Mouse (Mus musculus): ENCODE measurements around the gene Hivep3.

Gene Hivep3

DNA sequence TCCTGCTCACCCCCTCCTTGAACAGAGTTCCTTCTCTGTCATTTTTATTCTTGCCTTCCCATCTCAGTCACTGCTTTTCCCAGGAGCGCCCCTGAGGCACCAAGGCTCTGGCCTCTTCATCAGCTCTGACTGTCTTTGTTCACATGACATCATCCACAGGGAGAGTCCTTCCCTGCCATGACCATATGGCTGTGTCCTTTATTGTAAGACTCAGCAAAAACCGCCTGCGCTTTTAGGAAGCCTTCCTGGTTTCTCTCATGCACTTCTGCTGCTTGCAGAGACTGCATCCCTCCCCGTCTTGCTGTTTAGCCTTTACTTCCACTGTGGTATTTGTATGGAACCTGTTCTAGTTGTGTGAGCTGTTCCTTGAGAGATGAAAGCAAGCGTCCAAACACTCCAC, 216.6 kb downstream of the Hivep3 start:
- DNase-seq = no peak

DNA sequence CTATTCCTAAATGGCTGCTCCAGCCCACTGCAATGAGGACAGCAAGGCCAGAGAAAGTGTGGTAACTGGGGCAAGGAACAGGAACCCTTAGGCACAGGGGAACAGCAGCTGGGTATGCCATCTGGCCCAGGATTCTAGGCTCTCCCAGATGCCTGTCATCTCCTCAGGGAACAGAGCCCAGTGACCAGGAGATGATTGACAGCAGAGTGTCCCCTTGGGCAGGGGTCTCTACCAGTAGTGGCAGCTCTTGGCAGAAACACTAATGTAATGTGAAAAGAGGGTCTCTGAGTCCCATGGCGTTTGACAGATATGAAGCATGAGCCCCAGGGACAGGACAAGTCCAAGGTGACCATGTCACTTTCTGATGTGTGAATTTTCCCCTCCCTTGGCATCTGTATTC, 217.5 kb downstream of the Hivep3 start:
- no peak for DNase-seq

DNA sequence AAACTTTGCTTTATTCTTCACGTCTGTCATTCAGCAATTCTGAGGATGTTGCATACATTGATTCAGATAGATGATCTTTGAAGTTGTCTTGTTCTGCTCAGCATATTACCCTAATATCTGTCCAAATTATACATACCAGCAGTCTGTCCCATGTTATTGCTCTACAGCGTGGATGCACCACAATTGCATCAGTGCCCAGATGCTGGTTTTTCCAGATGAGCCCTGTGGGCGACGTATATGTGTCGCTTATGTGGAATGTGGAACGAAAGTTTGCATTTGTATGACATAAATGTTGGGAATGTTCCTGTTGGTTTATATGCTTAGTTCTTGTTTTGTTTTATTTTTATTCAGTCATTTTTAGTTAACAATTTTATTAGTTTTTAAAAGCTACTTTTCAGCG, 221.4 kb downstream of the Hivep3 start:
- no peak for DNase-seq

DNA sequence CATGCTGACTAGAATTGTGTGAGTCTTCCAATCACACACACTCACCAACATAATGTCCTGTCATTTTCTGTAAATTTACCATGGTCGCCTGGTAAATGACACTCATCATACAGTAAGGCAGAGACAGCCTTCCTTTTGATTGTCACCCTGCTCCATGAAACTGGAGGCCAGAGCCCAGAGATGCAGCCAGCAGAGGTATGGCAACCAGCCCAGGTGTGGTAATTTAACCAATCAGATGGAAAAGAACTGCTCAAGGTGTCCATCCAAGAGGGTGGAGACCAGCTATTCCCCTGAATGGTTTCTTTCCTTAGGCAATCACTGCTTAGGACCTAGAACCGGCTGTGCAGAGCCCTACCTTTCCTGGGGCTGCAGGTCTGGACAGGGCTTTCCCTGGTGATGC, 224.4 kb downstream of the Hivep3 start:
- DNase-seq = no peak

DNA sequence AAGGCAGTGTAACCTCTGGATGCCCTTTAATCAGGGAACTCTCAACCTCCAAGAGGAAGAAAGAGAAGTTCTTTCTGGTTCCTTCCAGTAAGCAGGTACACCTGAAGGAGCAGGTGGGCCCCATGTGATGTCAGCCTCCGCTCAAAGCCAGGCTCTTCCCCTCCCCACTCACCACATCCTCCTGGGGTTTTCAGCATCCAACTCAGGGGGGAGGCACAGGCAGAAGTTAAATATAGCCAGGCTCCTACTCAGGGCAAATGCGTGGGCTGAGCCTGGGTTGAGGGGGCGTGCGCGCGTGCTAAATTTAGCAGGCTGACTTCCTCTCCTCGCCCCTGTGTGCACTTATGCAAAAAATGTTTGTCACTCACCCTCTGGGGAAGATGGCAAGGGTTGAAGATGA, 225.7 kb downstream of the Hivep3 start:
- DNase-seq = peak; percentile 86 to 91

DNA sequence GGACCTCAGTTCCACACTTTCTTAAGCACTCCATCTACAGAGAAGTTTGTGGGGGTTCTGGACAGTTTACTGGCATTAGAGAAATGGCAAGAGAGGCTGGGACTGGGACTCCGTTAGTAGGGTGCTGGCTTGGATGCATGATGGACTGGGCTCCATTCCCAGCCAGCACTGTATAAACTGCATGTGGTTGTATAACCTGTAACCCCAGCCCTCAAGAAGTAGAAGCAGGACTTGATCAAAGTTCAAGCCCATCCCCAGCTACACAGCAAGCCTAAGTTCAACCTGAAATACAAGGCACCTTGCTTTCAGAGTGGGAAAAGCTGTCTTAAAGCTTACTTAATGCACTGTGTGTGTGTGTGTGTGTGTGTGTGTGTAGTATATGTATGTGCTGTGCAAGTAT, 226.3 kb downstream of the Hivep3 start:
- no peak for DNase-seq

DNA sequence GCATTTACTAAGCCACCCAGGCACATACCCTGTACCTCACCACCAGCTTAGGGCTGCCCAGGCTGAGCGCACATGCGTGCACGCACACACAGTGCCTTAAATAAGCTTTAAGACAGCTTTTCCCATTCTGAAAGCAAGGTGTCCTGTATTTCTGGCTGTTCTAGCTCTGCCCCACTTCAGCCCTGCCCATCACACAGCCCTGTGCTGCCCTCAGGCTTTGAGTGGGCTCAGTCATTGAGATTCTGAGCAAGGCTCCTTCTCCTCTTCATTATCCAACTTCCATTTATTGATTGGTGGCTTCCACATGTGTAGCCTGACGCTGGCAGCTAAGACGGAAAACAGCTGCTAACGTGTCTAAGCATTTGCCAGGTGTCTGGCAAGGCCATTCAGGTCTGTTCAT, 226.9 kb downstream of the Hivep3 start:
- no peak for DNase-seq

DNA sequence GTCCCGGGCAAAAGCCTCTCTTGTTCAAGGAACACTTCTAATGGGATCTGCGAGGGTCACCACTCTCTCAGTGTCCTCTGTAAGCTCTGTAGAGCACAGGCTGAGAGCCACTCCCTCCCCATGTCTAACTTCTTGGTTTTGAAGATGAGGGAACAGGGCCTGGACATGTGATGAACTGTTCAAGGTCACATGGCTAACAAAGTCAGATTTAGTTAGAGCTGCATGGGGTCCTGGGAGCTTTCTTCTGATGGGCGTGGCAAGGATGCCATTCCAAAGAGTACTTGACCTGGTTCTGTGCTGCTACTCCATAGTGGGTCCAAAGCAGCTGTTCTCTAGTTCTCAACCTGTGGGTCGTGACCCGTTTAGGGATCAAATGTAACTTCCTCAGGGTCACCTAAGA, 227.6 kb downstream of the Hivep3 start:
- DNase-seq = no peak

DNA sequence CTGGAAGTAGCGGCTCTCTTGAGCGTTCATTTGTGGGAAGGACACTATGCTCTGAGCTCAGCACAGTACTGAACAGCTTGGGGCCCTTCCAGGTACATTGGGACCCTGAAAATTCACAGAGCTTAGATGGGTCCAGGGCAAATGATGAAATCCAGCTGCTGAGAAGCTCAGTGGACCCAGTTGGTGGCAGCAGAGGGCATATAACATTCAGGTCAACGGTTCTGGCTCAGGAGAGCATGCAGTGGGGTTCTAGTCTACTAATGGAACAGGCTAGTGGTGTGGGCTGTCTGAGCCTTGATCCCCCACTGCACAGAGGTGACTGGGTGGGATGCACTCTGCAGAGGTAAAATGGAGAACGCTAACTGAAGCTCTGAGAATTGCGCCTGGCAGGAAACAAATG, 228.5 kb downstream of the Hivep3 start:
- peak in 1 of 2 experiments; percentile 38 for DNase-seq

DNA sequence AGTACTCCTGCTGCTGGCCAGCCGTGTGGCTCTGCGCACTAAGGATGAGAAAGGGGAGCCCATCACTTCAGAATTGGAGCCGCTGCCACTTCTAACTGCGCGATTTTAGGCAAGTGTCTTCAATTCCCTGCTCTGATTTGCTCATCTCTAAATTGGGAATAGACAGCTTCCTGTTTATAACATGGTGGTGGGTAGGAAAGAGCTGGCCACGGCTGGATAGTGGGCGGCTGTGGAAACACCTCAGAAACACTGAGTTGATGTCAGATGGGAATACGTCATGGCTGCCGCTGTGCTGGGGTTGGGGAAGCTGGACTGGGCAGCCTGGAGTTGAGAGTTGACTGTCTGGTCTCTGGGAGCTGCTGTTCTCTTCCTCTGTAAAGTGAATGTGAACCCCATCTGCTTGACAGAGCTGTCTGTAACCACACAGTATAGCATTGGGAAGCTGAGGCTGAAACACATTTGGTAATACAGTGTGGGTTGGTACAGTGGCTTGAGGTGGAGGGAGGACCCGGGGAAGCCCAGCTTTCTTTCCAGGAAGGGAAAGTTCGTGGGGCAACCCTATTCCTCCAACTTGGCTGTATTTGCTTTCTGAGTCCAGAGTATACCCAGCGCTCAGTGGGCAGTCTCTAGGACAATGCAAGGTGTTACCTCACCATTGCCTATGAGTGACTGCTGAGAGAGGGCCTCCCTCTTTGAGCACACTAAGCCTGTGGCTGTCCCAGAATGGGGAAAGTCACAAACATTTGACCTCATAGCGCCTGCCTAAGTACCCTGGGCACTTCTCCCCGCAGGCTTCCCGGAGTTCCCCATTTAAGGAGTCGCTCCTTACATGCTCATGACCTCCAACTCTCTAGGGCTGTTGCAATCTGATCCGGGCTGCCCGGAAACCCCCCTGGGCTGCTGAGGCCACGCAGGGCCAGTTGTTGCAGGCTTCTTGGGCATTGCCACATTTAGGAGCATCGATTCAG, 232.8 kb downstream of the Hivep3 start:
- no peak for DNase-seq

DNA sequence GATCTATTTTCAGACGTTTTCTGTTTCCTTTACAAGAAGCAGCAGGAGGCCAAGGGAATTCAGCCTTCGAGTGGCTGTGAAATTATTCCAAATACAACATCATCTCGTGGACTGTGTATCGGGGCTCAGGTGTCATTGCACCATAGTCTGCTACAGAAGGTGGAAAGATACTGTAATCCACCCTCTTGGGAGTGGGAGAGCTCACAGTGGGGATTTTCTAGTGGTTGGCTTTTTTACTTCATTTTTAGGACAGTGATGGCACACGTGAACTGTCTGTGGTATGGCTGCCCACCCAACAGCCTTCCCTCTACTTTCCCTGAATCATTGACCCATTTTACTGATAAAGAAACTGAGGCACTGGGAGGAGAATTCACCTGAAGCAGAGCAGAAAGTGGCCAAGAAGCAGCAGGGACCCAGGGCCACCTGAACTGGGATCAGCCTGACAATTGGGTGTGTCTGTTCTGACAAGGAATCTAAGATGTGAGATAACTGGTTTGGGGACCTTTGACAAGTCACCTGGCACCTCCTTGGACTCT, 233.6 kb downstream of the Hivep3 start:
- DNase-seq = no peak

DNA sequence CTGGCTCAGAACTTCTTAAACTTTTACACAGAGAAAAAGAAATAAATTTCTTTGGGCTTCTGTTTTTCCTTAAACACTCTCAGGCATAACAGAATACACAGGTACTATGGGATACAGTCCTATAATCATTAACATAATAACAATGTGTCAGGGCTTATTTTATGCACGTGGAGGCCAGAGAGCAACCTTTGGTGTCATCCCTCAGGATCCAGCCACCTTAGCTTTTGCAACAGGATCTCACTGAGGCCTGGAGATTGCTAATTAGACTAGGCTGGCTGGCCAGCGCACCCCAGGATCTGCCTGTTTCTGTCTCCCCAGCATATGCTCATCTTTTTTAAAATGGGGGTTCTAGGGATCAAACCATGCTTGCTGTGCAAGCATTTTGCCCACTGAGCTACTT, 234.1 kb downstream of the Hivep3 start:
- DNase-seq = no peak

DNA sequence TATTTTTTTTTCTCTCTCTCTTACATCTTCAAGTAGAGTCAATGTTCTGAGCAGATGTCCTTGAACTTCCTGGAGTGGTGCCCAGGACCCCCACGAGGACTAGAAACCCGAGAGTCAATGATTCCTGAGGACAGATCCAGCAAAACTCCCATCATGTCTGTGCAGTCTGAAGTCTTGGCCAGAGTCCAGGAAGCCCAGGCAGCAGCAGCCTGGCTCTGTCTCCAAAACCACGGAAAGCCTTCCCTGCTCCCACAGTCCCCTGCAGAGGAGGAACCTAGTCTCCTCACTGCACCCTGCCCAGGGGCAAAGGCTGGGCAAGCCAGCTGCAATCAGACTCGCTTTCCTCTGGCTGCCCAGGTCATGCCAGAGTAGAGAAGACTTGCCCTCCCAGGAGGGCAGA, 234.5 kb downstream of the Hivep3 start:
- no peak for DNase-seq

DNA sequence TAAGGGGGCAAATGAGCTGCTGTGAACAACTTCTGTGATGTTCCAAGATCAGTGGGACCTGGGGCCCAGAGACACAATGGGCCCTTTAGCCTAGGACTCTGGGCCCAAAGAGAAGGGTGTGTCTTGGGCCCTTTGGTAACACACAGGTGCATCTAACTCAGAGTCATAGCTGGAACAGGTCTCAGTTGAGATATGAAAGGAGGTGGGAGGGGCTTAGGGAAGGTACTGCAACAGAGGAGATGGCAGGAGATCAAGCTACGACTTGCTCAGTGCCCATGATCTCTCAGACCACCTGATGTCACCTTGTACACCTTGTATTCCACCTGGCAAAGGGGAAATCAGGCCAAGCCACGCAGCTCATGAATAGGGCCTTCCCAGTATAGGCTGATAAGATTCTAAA, 235.3 kb downstream of the Hivep3 start:
- no peak for DNase-seq

DNA sequence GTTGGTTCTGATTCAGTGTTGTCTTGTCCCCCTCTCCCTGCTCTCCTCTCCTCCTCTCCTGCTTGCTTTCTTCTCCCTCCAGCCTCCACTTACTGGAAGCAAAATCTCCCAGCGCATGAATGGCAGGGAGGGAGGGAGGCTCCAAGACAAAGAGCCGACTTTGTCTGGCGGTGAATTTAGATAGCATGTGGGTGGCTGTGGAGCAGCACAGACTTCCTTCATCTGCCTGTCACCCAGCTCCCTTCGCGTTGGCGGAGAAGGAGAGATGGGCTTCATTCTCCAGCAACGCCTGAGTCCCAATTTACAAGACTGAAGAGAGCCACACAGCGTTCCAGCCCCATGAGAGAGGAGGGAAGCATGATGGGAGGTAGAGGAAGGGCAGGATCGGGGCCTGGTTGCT, 236.6 kb downstream of the Hivep3 start:
- no peak for DNase-seq

DNA sequence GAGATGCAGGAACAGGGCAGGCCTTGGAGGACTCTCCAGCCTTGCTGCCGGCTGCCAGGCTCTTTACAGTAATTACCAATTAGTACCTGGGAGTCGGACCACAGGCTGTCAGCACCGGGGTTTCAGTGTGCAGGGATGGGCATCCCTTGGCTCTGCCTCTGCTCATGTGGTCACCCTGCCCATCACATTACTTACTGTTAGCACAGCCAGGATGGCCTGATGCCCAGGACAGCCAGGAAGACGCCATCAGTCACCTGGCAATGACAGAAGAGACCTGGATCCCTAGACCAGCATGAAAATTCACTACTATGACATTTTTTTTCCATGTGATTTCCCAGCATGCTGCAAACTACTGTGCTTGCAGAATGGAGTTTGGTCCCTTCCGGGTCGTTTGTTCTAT, 238.8 kb downstream of the Hivep3 start:
- no peak for DNase-seq

DNA sequence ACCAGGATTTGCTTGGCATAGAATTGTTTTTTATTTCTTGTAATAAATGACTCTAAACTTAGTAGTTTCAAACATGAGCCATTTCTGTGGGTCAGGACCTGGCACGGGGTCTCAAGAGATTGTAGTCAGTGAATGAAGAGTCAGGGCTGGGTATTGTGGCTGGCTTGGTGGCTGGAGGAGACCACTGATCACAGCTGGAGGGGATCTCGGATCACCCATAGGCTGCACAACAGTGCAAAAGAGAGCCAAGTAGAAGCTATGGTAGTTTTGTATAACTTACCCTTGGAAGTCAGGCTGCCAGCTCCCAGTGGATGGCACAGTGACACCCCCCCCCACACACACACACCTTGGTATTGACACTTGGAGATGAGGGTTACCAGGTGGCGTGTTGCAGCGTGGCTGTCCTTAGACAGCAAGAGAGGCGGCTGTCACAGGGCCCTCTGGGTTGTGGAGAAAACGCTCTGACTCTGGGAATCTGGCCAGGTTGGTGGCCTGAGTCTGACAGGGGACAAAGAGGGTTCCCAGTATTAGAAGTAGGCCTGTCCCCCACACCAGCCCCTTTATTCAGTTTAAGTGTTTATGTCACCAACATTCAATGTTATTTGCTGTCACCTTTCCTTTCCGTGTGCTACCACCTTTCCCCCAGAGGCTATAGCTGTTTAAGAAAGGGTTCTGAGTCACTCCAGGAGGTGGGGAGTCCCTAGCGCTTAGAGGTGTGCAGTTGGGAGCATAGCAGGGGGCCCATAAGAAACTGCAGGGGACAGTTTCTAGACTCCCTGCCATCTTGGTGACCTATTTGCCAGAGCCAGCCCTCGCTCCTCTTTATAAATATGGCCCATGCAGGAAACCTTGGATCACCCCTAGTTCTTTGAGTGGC, 240.4 kb downstream of the Hivep3 start:
- DNase-seq = no peak

DNA sequence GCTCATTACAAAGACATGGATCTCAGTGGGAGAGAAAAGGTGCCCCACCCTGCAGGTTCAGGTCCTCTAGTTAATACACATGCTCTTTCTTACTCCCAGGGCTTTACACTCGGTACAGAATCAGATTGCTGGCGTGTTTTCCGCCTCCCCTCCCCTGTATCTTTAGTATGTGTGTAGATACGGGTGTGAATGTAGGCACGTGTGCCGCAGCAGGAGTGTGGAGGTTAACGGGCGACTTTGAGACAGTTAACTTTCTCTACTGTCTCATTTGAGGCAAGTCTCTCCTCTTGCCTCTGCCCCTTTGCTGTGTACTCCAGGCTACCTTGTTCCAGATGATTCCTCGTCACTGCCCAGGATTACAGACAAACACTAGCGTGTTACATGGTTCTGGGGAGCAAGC, 241.7 kb downstream of the Hivep3 start:
- no peak for DNase-seq

DNA sequence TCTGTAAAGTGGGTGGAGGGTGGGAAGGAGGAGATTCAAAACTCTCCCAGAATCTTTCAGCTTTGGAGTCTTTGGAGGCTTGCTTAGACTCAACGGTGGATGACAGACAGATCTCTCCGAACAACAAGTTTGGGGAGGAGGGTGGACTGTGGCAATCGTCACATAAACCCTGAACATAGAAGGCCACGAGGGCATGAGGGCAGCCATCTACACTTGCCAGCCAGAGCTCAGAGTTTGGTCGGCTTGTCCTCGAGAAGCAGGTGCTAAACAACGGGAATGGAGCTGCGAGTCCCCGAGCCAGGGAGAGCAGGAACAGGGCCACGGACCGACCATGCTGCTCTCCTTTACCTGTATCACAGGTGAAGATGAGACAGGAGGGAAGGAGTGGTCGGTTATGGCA, 242.2 kb downstream of the Hivep3 start:
- no peak for DNase-seq

DNA sequence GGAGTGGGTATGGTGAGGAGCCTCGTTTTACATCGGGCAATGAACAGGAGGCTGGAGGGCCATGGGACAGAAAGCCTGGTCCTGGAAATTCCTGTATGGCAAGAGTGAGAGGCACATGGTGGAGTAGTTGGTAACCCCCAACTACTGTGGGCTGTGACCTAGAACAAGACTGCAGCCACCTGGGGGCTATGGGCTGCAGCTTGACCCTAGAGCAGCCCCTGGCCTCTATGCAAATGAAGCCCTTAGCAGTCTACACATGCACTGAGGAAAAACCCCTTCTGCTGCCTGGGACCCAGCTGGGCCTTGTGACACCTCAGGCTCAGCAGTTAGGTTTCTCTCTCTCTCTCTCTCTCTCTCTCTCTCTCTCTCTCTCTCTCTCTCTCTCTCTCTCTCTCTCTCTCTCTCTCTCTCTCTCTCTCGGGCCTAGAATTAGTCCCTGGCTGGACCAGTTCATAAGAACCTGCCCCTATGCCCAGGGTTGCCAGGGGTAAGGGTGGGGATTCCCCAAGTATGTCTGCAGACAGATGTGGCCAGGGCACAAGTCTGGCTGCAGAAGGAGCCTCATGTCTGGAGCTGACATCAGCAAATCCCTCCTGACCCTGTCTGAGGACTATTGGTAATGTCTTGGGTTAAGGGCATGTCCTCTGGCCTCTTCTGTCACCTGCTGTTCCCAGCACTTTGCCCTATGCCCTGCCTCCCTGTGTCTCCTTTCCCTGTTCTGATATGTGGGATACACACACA, 243.0 kb downstream of the Hivep3 start:
- DNase-seq = no peak

DNA sequence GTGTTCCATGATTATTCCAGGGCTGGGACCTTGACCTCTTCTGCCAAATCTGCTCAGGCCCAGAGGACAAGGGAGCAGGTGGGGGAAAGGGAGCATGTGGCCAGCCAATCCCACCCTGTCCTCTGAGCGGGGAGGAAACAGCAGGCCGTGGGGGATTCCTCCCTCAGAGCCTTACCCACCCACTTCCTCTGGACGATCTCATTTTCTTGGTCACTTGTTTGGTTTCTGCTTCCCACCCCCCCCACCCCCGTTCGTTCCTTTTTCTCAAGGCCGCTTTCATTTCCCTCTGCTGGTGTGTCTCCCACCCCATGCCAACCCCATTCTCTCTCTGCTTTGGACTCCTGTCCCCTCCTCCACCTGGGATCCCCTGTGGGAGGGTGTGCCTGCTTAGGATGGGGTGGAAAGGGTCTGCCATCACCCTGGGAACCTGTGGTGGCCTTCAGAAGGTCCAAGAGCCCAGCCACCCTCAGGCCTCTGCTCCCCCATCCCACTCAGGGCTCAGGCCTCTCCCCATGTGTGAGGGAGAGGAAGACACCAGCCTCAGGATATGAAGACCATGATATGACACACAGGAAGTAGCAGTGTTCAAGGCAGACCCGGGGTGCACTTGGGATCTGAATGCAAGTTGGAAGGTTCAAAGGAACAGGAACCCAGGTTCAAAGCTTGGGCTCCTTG, 244.4 kb downstream of the Hivep3 start:
- DNase-seq = no peak

DNA sequence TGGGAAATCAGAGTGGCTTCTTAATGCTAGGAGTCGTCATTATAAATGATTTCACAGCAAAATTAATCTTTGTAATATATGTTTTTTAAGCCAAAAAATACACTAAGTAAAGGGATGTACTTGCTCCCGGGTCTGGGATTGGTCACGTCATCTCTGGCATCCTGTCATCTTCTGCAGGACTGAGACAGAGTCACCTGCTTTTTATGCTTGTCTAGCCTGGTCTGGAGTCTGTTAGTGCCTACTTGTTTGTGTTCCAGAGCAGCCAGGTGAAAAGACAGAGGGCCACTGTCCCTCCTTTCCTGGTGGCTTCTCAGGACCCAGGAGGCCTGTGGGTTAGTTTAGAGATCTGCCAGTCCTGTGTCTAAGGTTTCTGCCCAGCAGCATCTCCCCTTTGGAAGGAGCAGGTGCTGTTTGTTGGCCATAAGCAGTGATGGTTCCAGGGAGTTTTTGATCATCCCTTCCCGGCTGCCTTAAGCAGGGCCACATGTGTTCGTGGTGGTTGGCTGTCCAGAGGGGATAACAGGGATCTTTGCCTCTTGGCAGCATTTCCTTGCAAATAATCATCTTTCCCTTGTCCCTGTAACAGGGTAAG, 245.8 kb downstream of the Hivep3 start:
- DNase-seq = no peak

Measured in thymus, postnatal 36 days (tissue).